ENCODE assay signal across 14 mouse cellular contexts in the genomic region with DNA sequence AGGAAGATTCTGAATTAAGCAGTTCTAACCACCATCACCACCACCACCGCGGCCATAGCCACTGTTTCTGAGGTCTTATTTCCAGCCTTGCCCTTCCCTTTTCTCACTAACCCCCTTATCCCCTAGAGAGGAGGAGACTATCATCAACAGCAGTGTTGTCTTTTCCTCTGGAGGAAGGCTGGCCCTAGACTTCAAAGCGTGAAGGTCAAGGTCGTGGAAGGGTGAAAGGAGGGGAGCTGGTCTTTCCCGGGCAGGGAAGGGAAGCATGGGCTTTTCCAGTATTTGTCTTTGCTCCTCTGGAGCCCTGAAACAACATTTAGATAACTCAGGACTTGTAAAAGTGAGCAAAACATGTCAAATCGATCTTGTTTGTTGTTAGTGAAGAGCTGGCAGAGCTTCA. TPM values are rescaled to one million over a fixed set of nuclear protein-coding genes. Genes with fewer than 3 reads are reported as not detected.
A peak's percentile ranks its signal among the peaks of the same experiment; 100 is the strongest.
DNase-seq lines count a peak whose midpoint lies in the region; ATAC-seq lines count a peak whose summit lies in the region.
"Had no signal": no experiment of that assay in that cellular context is flagged by ENCODE, and none has a peak within 500 bp of the region (broad histone marks: within the 10 kb centered on the region; RNA-seq: fewer than 3 reads in every experiment).

No protein-coding gene starts in this region.

- no peaks in the 10 kb centered on the region for H3K36me3 ChIP-seq in heart, embryonic 12.5 days
- H3K36me3 ChIP-seq in liver, embryonic 16.5 days (ENCODE audit: control insufficient read depth, insufficient read depth), result no peaks in the 10 kb centered on the region
- no peaks in the 10 kb centered on the region for H3K36me3 ChIP-seq in forebrain, embryonic 16.5 days (ENCODE audit: control insufficient read depth, insufficient read depth)
- H3K36me3 ChIP-seq: neural tube, embryonic 13.5 days had no signal

- peak; percentile 45; the same call in 1 of the 2 replicates for ATAC-seq in heart, embryonic 12.5 days (ENCODE audit: insufficient number of reproducible peaks, low FRiP score)
- 0 out of 2 replicates have a peak, but pooled peaks have one; percentile 27 for ATAC-seq in liver, embryonic 16.5 days (ENCODE audit: low read depth)
- ATAC-seq in frontal cortex, adult (ENCODE audit: low TSS enrichment), result no peak
- ATAC-seq in forebrain, embryonic 16.5 days, result no peak
- ATAC-seq: forebrain, embryonic 13.5 days had no signal

- DNase-seq in heart, adult 8-10 months (ENCODE audit: low spot score), result no peak
- peak; percentile 41 for DNase-seq in kidney, postnatal 10 days
- DNase-seq in kidney, adult 9 months, result no peak
- DNase-seq in adrenal gland, postnatal 14 days, result peak; percentile 73
- DNase-seq: cerebellum, postnatal 10 days; gastrocnemius, postnatal 10 days; lung, embryonic 14.5 days had no signal

- no peak overlapping the region for H3K27ac ChIP-seq in heart, embryonic 12.5 days (ENCODE audit: poor library complexity, severe bottlenecking)
- no peak overlapping the region for H3K27ac ChIP-seq in liver, embryonic 16.5 days (ENCODE audit: low read length)
- H3K27ac ChIP-seq in forebrain, embryonic 16.5 days (ENCODE audit: low read length), result no peak overlapping the region
- H3K27ac ChIP-seq: forebrain, embryonic 13.5 days; neural tube, embryonic 13.5 days had no signal

- H3K27me3 ChIP-seq in heart, embryonic 12.5 days (replicated peaks), result no peaks in the 10 kb centered on the region
- no peaks in the 10 kb centered on the region for H3K27me3 ChIP-seq in liver, embryonic 16.5 days (ENCODE audit: control insufficient read depth, insufficient read depth, low read depth, low read length)
- no peaks in the 10 kb centered on the region for H3K27me3 ChIP-seq in forebrain, embryonic 16.5 days (replicated peaks; ENCODE audit: control insufficient read depth, insufficient read depth, low read length)
- H3K27me3 ChIP-seq: forebrain, embryonic 13.5 days; neural tube, embryonic 13.5 days had no signal

- 43% methylated on average over 6 of the region's 6 CpGs for whole genome bisulfite sequencing in heart, embryonic 12.5 days
- 47% methylated on average over 6 of the region's 6 CpGs for WGBS in liver, embryonic 16.5 days (ENCODE audit: insufficient replicate concordance)
- WGBS in forebrain, embryonic 16.5 days, result 83% methylated on average over 6 of the region's 6 CpGs

- H3K4me2 ChIP-seq in heart, embryonic 12.5 days, result no peak overlapping the region
- no peak overlapping the region for H3K4me2 ChIP-seq in liver, embryonic 16.5 days (ENCODE audit: low read depth, low read length)
- H3K4me2 ChIP-seq in forebrain, embryonic 16.5 days (ENCODE audit: low read length), result no peak overlapping the region
- H3K4me2 ChIP-seq: forebrain, embryonic 13.5 days; lung, embryonic 14.5 days; neural tube, embryonic 13.5 days had no signal

- no peak overlapping the region for H3K4me3 ChIP-seq in heart, embryonic 12.5 days
- no peak overlapping the region for H3K4me3 ChIP-seq in liver, embryonic 16.5 days (ENCODE audit: low read depth, low read length)
- no peak overlapping the region for H3K4me3 ChIP-seq in forebrain, embryonic 16.5 days (replicated peaks; ENCODE audit: low read length)
- H3K4me3 ChIP-seq: forebrain, embryonic 13.5 days; neural tube, embryonic 13.5 days had no signal

- no peaks in the 10 kb centered on the region for H3K9me3 ChIP-seq in heart, embryonic 12.5 days (replicated peaks)
- no peaks in the 10 kb centered on the region for H3K9me3 ChIP-seq in liver, embryonic 16.5 days (replicated peaks; ENCODE audit: control insufficient read depth, low read length)
- H3K9me3 ChIP-seq in forebrain, embryonic 16.5 days (ENCODE audit: control insufficient read depth, low read length), result no peaks in the 10 kb centered on the region
- H3K9me3 ChIP-seq: forebrain, embryonic 13.5 days; G1E; neural tube, embryonic 13.5 days had no signal

- no peak overlapping the region for H3K9ac ChIP-seq in heart, embryonic 12.5 days
- no peak overlapping the region for H3K9ac ChIP-seq in liver, embryonic 16.5 days (ENCODE audit: low read depth, low read length)
- H3K9ac ChIP-seq in forebrain, embryonic 16.5 days (replicated peaks; ENCODE audit: low read depth, low read length), result no peak overlapping the region
- H3K9ac ChIP-seq: forebrain, embryonic 13.5 days; lung, embryonic 14.5 days; neural tube, embryonic 13.5 days had no signal

- H3K4me1 ChIP-seq in heart, embryonic 12.5 days (replicated peaks), result peaks cover 28% of the 10 kb centered on the region
- no peaks in the 10 kb centered on the region; the same call in 1 of the 2 replicates for H3K4me1 ChIP-seq in liver, embryonic 16.5 days (ENCODE audit: control insufficient read depth, low read depth, low read length)
- H3K4me1 ChIP-seq in forebrain, embryonic 16.5 days (replicated peaks; ENCODE audit: control insufficient read depth, insufficient read depth, low read length), result no peaks in the 10 kb centered on the region
- H3K4me1 ChIP-seq: forebrain, embryonic 13.5 days; neural tube, embryonic 13.5 days had no signal

RNA-seq across cellular contexts. Expression of gene Ostf1, which starts 22.6 kb away (rescaled TPM):
- 59.5 and 60.4 TPM in 2 replicates for polyA plus RNA-seq in heart, embryonic 12.5 days (2016; fragmentation: Nextera tagmentation; extraction: Ambion mirVana)
- 10 to 100 TPM; 30.6 to 37.0 (median 33.3) TPM for total RNA-seq in heart, adult 8-10 months (2022)
- 100 and 106 TPM in 2 replicates for total RNA-seq in adrenal gland, postnatal 14 days (2021)
- polyA plus RNA-seq in liver, embryonic 16.5 days (2015; fragmentation: Nextera tagmentation; extraction: Ambion mirVana), result 58.2 and 60.6 TPM in 2 replicates
- polyA plus RNA-seq in forebrain, embryonic 16.5 days (2015; fragmentation: Nextera tagmentation; extraction: Ambion mirVana), result 31.8 and 33.1 TPM in 2 replicates

RNA-seq across cellular contexts. Expression of gene Nmrk1, which starts 22.8 kb away (rescaled TPM):
- polyA plus RNA-seq in heart, embryonic 12.5 days (2016; fragmentation: Nextera tagmentation; extraction: Ambion mirVana), result 5.7 and 6.3 TPM in 2 replicates
- total RNA-seq in heart, adult 8-10 months (2022), result 1 to 10 TPM; 2.7 to 4.6 (median 3.7) TPM
- 8.8 and 13.6 TPM in 2 replicates for total RNA-seq in adrenal gland, postnatal 14 days (2021)
- 5.6 and 6.1 TPM in 2 replicates for polyA plus RNA-seq in liver, embryonic 16.5 days (2015; fragmentation: Nextera tagmentation; extraction: Ambion mirVana)
- polyA plus RNA-seq in forebrain, embryonic 16.5 days (2015; fragmentation: Nextera tagmentation; extraction: Ambion mirVana), result 4.0 and 4.9 TPM in 2 replicates

Comparison
In these comparisons a context has a peak if more than half of its experiments do, and no peak if none do; other contexts are left out.
1. DNase-seq: peak in kidney, postnatal 10 days (single experiment) and adrenal gland, postnatal 14 days (single experiment); none in heart, adult 8-10 months (single experiment) and kidney, adult 9 months (single experiment).
2. ATAC-seq: peak in heart, embryonic 12.5 days (single experiment) and liver, embryonic 16.5 days (single experiment); none in frontal cortex, adult (single experiment) and forebrain, embryonic 16.5 days (single experiment).